Mouse (Mus musculus) thymus, adult 2 months (tissue): Measurements from ENCODE around the gene Dbp.

Source experiments
- CTCF ChIP-seq: fragments of 200-500 bp; IDR thresholded peaks from 2 replicates; pipeline ENCODE4 v1.5.1; 2012; ENCODE audit warnings: mild to moderate bottlenecking, control low read depth, low read length, moderate library complexity, borderline replicate concordance; ENCODE audit not compliant: control insufficient read depth, poor library complexity, insufficient read depth; ENCODE audit errors: extremely low read depth
- POLR2A ChIP-seq: fragments of 200-500 bp; IDR thresholded peaks from 2 replicates; pipeline ENCODE4 v1.6.1; 2012; ENCODE audit warnings: mild to moderate bottlenecking, low read length, control low read depth, moderate library complexity; ENCODE audit not compliant: control insufficient read depth, poor library complexity, insufficient read depth; ENCODE audit errors: extremely low read depth

DNA sequence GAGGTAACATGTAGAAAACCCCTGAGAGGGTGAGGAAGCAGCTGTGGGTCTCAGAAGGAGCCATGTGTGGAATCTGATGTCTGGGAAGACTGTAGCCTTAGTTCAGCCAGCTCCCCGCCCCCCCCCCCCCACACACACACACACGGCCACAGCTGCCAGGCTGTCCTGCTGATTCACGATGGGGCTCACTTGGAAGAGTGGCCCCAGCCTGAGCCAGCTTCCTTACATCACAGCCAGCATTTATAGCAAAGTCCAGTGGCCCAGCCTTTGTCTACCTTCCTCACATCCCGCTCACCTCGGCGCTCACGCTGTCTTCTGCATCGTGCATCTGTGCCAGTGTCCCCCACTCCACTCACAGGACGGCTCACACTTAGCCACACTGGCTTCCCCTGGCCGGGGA is 44.5 kb downstream of the Dbp start:
- TF ChIP-seq CTCF (no peak), POLR2A (no peak)
